Mouse (Mus musculus) hindbrain, embryonic 10.5 days (tissue): ENCODE measurements around the gene 1700016H13Rik. TPM values are rescaled to one million over a fixed set of nuclear protein-coding genes. Genes with fewer than 3 reads are reported as not detected.

Experiments
- DNase-seq: peaks from one replicate; pipeline ENCODE4 v3.0.0-alpha.2; 2017; ENCODE audit warnings: low spot score
- H3K27ac ChIP-seq: fragments of 300-500 bp; sonication (generic); 2 replicates; pipeline ENCODE4 v1.5.1; 2016; ENCODE audit warnings: mild to moderate bottlenecking, moderate library complexity
- H3K27me3 ChIP-seq: fragments of 300-500 bp; sonication (generic); 2 replicates; pipeline ENCODE4 v1.6.1; 2016; ENCODE audit warnings: mild to moderate bottlenecking; ENCODE audit not compliant: poor library complexity, insufficient read depth, severe bottlenecking
- H3K36me3 ChIP-seq: fragments of 300-500 bp; sonication (generic); 2 replicates; pipeline ENCODE4 v1.6.1; 2016; ENCODE audit warnings: mild to moderate bottlenecking, moderate library complexity
- H3K4me1 ChIP-seq: fragments of 300-500 bp; sonication (generic); replicated peaks from 2 replicates; pipeline ENCODE4 v1.6.1; 2016; ENCODE audit warnings: mild to moderate bottlenecking
- H3K4me3 ChIP-seq: fragments of 300-500 bp; sonication (generic); 2 replicates; pipeline ENCODE4 v1.5.1; 2016; ENCODE audit warnings: mild to moderate bottlenecking, moderate library complexity
- H3K9me3 ChIP-seq: fragments of 300-500 bp; sonication (generic); 2 replicates; pipeline ENCODE4 v1.6.1; 2016; ENCODE audit warnings: mild to moderate bottlenecking, moderate library complexity
- WGBS: fragments of 180-500 bp; shearing (Covaris S2); methylation state at CpG from one replicate; pipeline ENCODE4 v1.1.7; 2016; 5-methylcytosine and 5-hydroxymethylcytosine counted together
- polyA plus RNA-seq: library from polyadenylated mRNA; unstranded; fragments of >200 nt; fragmentation: Nextera tagmentation; extraction: Ambion mirVana; gene quantifications from 2 replicates; pipeline ENCODE4 v1.2.1, GENCODE M21; 2016

The 1700016H13Rik gene
- polyA plus RNA-seq, 1 experiment from 2014 or later = 0.64 TPM

DNA sequence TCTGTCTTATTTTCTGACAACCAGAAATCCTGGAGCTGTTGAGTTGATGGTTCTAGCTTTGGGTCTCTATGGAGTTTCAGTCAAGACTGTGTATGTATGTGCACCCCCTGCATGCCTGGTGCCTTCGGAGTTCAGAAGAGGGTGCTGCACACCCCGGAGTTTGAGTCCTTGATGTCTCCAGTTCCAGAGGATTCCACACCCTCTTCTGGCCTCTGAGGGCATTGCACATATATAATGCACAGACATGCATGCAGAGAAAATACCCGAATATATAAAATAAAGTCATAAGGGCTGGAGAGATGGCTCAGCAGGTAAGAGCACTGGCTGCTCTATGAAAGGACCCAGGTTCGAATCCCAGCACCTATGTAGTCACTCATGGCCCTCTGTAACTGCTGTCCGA, 3.1 kb upstream of the 1700016H13Rik start:
- Histone ChIP-seq H3K4me3 (no peak overlapping the region), H3K4me1 (peaks cover 6% of the 10 kb centered on the region; the same call in 1 of the 2 replicates), H3K27ac (no peak overlapping the region), H3K9me3 (no peaks in the 10 kb centered on the region), H3K36me3 (no peaks in the 10 kb centered on the region), H3K27me3 (peaks cover 11% of the 10 kb centered on the region; the same call in 1 of the 2 replicates)
- peak; percentile 27 for DNase-seq
- WGBS = 75% methylated on average over 5 of the region's 5 CpGs

DNA sequence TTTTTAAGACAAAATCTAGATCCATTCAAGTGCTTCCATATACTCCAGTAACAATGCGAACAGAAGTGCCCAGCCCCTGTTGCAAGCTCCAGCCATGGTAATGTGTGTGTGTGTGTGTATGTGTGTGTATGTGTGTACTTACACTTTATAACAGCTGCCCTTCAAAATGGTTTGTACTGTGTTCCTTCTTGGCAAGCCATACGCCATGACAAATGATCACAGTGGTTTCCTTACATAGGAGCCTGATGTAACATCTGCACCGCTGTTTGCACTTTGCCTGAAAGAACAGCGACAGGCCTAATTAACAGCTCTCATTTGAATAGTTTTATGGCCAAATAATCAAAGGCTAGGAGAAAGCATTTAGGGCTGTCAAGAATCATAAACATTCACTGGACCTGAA, 1.0 kb downstream of the 1700016H13Rik start:
- no peak for DNase-seq
- Histone ChIP-seq H3K9me3 (no peaks in the 10 kb centered on the region), H3K27ac (no peak overlapping the region), H3K4me1 (peaks cover 6% of the 10 kb centered on the region; the same call in 1 of the 2 replicates), H3K36me3 (no peaks in the 10 kb centered on the region), H3K4me3 (peak overlapping the region; percentile 69), H3K27me3 (peaks cover 9% of the 10 kb centered on the region; the same call in 1 of the 2 replicates)
- 78% methylated on average over 4 of the region's 4 CpGs for WGBS

- peak; percentile 62 for DNase-seq
- peaks cover 6% of the 10 kb centered on the region; the same call in 1 of the 2 replicates for H3K4me1 ChIP-seq
- no peak overlapping the region for H3K27ac ChIP-seq
- 28% methylated on average over 6 of the region's 6 CpGs for WGBS
- H3K27me3 ChIP-seq = peaks cover 9% of the 10 kb centered on the region; the same call in 1 of the 2 replicates
- H3K9me3 ChIP-seq = no peaks in the 10 kb centered on the region
- H3K4me3 ChIP-seq = no peak overlapping the region
- no peaks in the 10 kb centered on the region for H3K36me3 ChIP-seq
Observed at GRCm38 (mm10) chr5:103654225-103654624, 1.6 kb downstream of the 1700016H13Rik start.

DNA sequence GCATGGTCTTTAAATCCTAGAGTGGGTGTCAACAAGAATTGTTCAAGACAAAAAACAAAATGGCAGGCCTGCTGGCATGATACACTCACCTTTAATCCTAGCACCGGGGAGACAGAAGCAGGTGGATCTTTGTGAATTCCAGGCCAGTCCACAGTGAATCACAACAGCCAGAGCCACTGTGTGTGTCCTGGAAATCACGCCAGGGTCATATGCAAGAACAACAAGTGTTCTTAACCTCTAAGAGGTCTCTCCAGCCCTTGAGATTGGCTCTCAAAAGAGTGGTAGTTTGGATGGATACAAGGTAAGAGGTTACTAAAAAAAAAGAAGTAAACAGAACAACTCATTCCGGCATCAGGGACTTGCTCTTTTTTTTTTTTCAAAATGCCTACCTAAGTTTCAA, 8.5 kb downstream of the 1700016H13Rik start:
- Histone ChIP-seq H3K4me1 (peaks cover 9% of the 10 kb centered on the region), H3K36me3 (no peaks in the 10 kb centered on the region), H3K27me3 (no peaks in the 10 kb centered on the region), H3K9me3 (no peaks in the 10 kb centered on the region), H3K27ac (no peak overlapping the region), H3K4me3 (no peak overlapping the region)
- 87% methylated on average over 3 of the region's 3 CpGs for WGBS
- DNase-seq = no peak

GRCm38 (mm10) chr5:103644167-103644566, 11.6 kb downstream of the 1700016H13Rik start:
- DNase-seq = no peak
- no peaks in the 10 kb centered on the region for H3K36me3 ChIP-seq
- H3K27me3 ChIP-seq = no peaks in the 10 kb centered on the region
- peaks cover 9% of the 10 kb centered on the region for H3K4me1 ChIP-seq
- WGBS = 93% methylated on average over 1 of the region's 1 CpGs
- H3K27ac ChIP-seq = no peak overlapping the region
- no peaks in the 10 kb centered on the region for H3K9me3 ChIP-seq
- H3K4me3 ChIP-seq = no peak overlapping the region

GRCm38 (mm10) chr5:103637162-103637561, 18.6 kb downstream of the 1700016H13Rik start:
- no peaks in the 10 kb centered on the region for H3K27me3 ChIP-seq
- no peaks in the 10 kb centered on the region for H3K4me1 ChIP-seq
- 94% methylated on average over 2 of the region's 2 CpGs for WGBS

DNA sequence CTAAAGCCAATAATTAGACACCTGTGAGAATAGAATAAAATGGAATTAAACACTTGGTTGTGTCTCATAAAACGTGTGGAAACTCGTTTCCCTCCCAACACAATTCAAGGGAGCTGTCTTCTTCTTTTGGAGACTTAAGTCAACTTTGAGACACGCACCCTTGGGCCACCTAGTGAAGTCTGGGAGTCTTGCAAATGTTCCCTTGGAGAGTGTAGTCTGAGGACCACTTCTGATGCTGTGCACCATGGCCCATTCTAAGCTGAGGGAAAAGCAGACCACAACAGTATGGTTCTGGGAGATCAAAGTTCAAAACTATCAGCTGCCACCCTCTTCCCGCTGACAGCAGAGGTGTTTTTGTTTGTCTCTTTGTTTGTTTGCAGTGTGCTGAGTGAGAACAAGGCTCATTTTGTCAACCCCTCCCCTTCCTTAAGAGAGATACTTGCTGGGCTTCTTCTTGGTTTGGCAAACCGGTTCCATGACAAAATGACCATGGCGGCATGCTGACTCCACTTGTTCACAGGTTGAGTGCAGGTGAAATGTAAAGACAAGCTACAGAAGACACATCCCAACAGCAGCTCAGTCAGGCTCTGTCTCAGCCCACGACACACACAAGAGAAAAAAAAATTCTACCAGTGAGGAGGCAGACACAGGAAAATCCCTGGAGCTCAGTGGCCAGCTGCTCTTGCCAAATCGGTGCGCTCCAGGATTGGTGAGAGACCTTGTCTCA, 25.8 kb downstream of the 1700016H13Rik start:
- H3K27me3 ChIP-seq = no peaks in the 10 kb centered on the region
- H3K4me1 ChIP-seq = 0 out of 2 replicates have a peak, but pooled peaks cover 5% of the 10 kb centered on the region
- no peak for DNase-seq
- 82% methylated on average over 9 of the region's 9 CpGs for WGBS
- H3K9me3 ChIP-seq = no peaks in the 10 kb centered on the region
- no peaks in the 10 kb centered on the region for H3K36me3 ChIP-seq
- H3K4me3 ChIP-seq = no peak overlapping the region
- no peak overlapping the region for H3K27ac ChIP-seq

More at GRCm38 (mm10) chr5:103637162-103637561, 18.6 kb downstream of the 1700016H13Rik start:
- H3K9me3 ChIP-seq = no peaks in the 10 kb centered on the region
- H3K4me3 ChIP-seq = no peak overlapping the region
- H3K36me3 ChIP-seq = no peaks in the 10 kb centered on the region
- DNase-seq = no peak
- no peak overlapping the region for H3K27ac ChIP-seq

- H3K4me1 ChIP-seq = 0 out of 2 replicates have a peak, but pooled peaks cover 5% of the 10 kb centered on the region
- no peak for DNase-seq
- no peaks in the 10 kb centered on the region for H3K27me3 ChIP-seq
- H3K36me3 ChIP-seq = no peaks in the 10 kb centered on the region
- H3K4me3 ChIP-seq = no peak within 1 kb of the TSS
- 77% methylated on average over 17 of the region's 17 CpGs for WGBS
- no peaks in the 10 kb centered on the region for H3K9me3 ChIP-seq
- H3K27ac ChIP-seq = no peak within 1 kb of the TSS
Observed at GRCm38 (mm10) chr5:103629111-103629764, 26.6 kb downstream of the 1700016H13Rik start, which contains the start of gene Slc10a6. Gene Slc10a6, minus strand, starts transcription at chr5:103629403.

DNA sequence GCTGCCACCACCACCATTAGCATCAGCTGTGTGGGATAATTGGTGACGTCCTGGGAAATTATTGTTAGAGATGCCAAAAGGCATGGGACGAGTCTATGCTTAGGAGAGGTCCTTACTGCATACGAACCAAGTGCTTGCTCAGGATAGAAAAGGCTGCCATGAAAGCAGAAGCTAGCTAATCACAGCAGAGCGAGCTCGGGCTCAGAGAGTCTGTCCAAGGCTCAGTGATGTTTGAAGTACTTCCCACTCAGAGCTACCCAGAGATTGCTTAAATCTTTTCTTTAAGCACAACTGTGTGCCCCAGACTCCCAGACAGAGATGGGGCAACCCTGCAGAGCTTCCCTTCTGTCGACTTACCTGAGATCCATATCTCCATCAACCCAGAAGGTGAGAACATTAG, 27.3 kb downstream of the 1700016H13Rik start:
- Histone ChIP-seq H3K4me3 (no peak overlapping the region), H3K27ac (no peak overlapping the region), H3K36me3 (no peaks in the 10 kb centered on the region), H3K9me3 (no peaks in the 10 kb centered on the region), H3K4me1 (0 out of 2 replicates have a peak, but pooled peaks cover 5% of the 10 kb centered on the region), H3K27me3 (no peaks in the 10 kb centered on the region)
- DNase-seq = no peak
- 82% methylated on average over 6 of the region's 6 CpGs for WGBS

GRCm38 (mm10) chr5:103624831-103625230, 31.0 kb downstream of the 1700016H13Rik start:
- Histone ChIP-seq H3K27me3 (no peaks in the 10 kb centered on the region), H3K4me1 (0 out of 2 replicates have a peak, but pooled peaks cover 5% of the 10 kb centered on the region)
- DNase-seq = no peak

DNA sequence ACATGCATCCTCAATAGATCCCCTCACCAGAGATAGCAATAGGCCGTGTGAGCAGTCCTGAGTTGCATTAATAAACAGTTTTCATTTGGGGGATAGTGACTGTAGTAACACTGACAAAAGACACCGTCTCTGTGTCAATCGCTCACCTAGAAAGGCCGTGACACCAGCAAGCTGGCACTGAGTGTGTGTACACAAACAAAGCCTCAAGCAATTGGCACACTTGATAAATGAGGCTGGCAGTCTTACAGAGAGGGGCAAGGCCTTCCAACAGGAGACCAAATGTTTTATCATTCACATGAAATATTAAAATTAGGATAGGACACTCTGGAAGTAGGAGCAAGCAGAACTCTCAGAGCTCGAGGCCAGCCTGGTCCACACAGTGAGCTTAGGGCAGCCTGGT, 33.5 kb downstream of the 1700016H13Rik start:
- no peak overlapping the region for H3K4me3 ChIP-seq
- WGBS = 89% methylated on average over 5 of the region's 5 CpGs

More at GRCm38 (mm10) chr5:103624831-103625230, 31.0 kb downstream of the 1700016H13Rik start:
- no peak overlapping the region for H3K27ac ChIP-seq
- 91% methylated on average over 5 of the region's 5 CpGs for WGBS
- no peaks in the 10 kb centered on the region for H3K9me3 ChIP-seq
- H3K36me3 ChIP-seq = no peaks in the 10 kb centered on the region
- no peak overlapping the region for H3K4me3 ChIP-seq

DNA sequence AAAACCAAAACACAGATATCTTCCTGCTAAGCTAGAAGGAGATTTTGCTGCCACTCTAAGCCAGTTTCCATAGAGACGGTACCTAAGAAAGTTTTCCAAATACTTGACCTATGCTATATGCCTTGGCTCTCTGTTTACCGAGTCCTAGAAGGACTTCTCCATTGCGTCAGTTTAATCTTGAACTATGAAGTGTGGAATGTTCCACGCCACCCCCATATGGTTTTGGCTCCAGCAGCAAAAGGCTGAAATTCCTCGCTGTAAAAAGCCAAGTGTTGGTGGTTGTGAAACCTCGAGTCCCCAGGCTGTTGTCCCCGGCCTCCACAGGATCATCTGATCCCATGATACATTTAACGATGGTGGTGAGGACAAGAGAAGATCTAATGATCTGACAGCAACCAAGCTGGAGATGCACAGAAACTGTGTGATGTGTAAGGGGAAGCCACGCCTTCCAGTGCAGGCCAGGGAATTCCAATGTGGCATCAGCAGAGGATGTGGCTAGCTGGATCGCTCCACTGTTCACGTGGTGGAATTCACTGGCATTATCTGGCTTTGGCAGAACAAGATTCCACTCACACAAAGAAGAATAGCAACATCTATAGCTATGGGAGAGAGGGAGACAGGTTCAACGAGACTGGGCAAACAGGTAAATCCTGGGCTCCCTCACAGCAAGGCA, 35.4 kb downstream of the 1700016H13Rik start:
- H3K36me3 ChIP-seq = no peaks in the 10 kb centered on the region
- H3K27me3 ChIP-seq = no peaks in the 10 kb centered on the region
- WGBS = 84% methylated on average over 12 of the region's 12 CpGs
- H3K4me1 ChIP-seq = peaks cover 4% of the 10 kb centered on the region; the same call in 1 of the 2 replicates
- H3K9me3 ChIP-seq = no peaks in the 10 kb centered on the region
- DNase-seq = no peak
- no peak overlapping the region for H3K27ac ChIP-seq
- H3K4me3 ChIP-seq = no peak overlapping the region

More for the DNA sequence above, 33.5 kb downstream of the 1700016H13Rik start:
- Histone ChIP-seq H3K27me3 (no peaks in the 10 kb centered on the region), H3K36me3 (no peaks in the 10 kb centered on the region), H3K27ac (no peak overlapping the region), H3K4me1 (peaks cover under 1% of the 10 kb centered on the region; the same call in 1 of the 2 replicates), H3K9me3 (no peaks in the 10 kb centered on the region)
- DNase-seq = no peak
